Mouse (Mus musculus): ENCODE measurements around the gene Fbrsl1. TPM values are rescaled to one million over a fixed set of nuclear protein-coding genes. Genes with fewer than 3 reads are reported as not detected.

Gene Fbrsl1
- polyA plus RNA-seq, 1 experiment, result 64.9 TPM

GRCm38 (mm10) chr5:110462646-110463045, 14.3 kb upstream of the Fbrsl1 start:
- no peak for TF ChIP-seq POLR2A (IDR thresholded peaks at IDR 0.05; ENCODE audit: borderline replicate concordance, extremely low read depth, low read depth, low read length)
- Histone ChIP-seq H3K4me3 (replicated peaks; ENCODE audit: extremely low read depth, low read depth, low read length) (no peak overlapping the region), H3K4me1 (ENCODE audit: control insufficient read depth, insufficient read depth, low read length) (no peaks in the 10 kb centered on the region)
- no peak for DNase-seq
- WGBS, result 92% methylated on average over 2 of the region's 2 CpGs

GRCm38 (mm10) chr5:110458936-110459335, 10.6 kb upstream of the Fbrsl1 start:
- TF ChIP-seq POLR2A (IDR thresholded peaks at IDR 0.05; ENCODE audit: borderline replicate concordance, extremely low read depth, low read depth, low read length), result no peak
- no peak for TF ChIP-seq CTCF (IDR thresholded peaks at IDR 0.05; ENCODE audit: insufficient read depth, low read length)
- H3K4me3 ChIP-seq (replicated peaks; ENCODE audit: extremely low read depth, low read depth, low read length), result no peak overlapping the region
- H3K4me1 ChIP-seq (ENCODE audit: control insufficient read depth, insufficient read depth, low read length), result no peaks in the 10 kb centered on the region
- WGBS, result 37% methylated on average over 3 of the region's 3 CpGs
- no peak for DNase-seq

GRCm38 (mm10) chr5:110455272-110455671, 7.0 kb upstream of the Fbrsl1 start:
- no peak for DNase-seq
- TF ChIP-seq CTCF (IDR thresholded peaks at IDR 0.05; ENCODE audit: insufficient read depth, low read length), result no peak
- no peak for TF ChIP-seq POLR2A (IDR thresholded peaks at IDR 0.05; ENCODE audit: borderline replicate concordance, extremely low read depth, low read depth, low read length)
- Histone ChIP-seq H3K4me1 (ENCODE audit: control insufficient read depth, insufficient read depth, low read length) (no peaks in the 10 kb centered on the region), H3K4me3 (replicated peaks; ENCODE audit: extremely low read depth, low read depth, low read length) (no peak overlapping the region)

GRCm38 (mm10) chr5:110449294-110449693, 991 bp upstream of the Fbrsl1 start:
- TF ChIP-seq CTCF (IDR thresholded peaks at IDR 0.05; ENCODE audit: insufficient read depth, low read length) (no peak), POLR2A (IDR thresholded peaks at IDR 0.05; ENCODE audit: borderline replicate concordance, extremely low read depth, low read depth, low read length) (no peak)
- 26% methylated on average over 6 of the region's 6 CpGs for WGBS
- Histone ChIP-seq H3K4me1 (ENCODE audit: control insufficient read depth, insufficient read depth, low read length) (peaks cover 9% of the 10 kb centered on the region; the same call in 1 of the 2 replicates), H3K4me3 (replicated peaks; ENCODE audit: extremely low read depth, low read depth, low read length) (no peak overlapping the region)
- DNase-seq, result no peak

GRCm38 (mm10) chr5:110447720-110448435, 425 bp downstream of the Fbrsl1 start:
- H3K4me1 ChIP-seq (ENCODE audit: control insufficient read depth, insufficient read depth, low read length), result peaks cover 9% of the 10 kb centered on the region; the same call in 1 of the 2 replicates
- no peak for DNase-seq
- peak overlapping the region; percentile 73 for H3K4me3 ChIP-seq (replicated peaks; ENCODE audit: extremely low read depth, low read depth, low read length)
- WGBS, result under 1% methylated on average over 98 of the region's 98 CpGs
- no peak for TF ChIP-seq POLR2A (IDR thresholded peaks at IDR 0.05; ENCODE audit: borderline replicate concordance, extremely low read depth, low read depth, low read length)
- no peak for TF ChIP-seq CTCF (IDR thresholded peaks at IDR 0.05; ENCODE audit: insufficient read depth, low read length)

GRCm38 (mm10) chr5:110444509-110444908, 3.8 kb downstream of the Fbrsl1 start:
- Histone ChIP-seq H3K4me3 (replicated peaks; ENCODE audit: extremely low read depth, low read depth, low read length) (no peak overlapping the region), H3K4me1 (ENCODE audit: control insufficient read depth, insufficient read depth, low read length) (peaks cover 26% of the 10 kb centered on the region)
- WGBS, result 81% methylated on average over 2 of the region's 2 CpGs
- TF ChIP-seq CTCF (IDR thresholded peaks at IDR 0.05; ENCODE audit: insufficient read depth, low read length) (no peak), POLR2A (IDR thresholded peaks at IDR 0.05; ENCODE audit: borderline replicate concordance, extremely low read depth, low read depth, low read length) (no peak)
- DNase-seq, result no peak

- DNase-seq, result no peak
- 80% methylated on average over 3 of the region's 3 CpGs for WGBS
- Histone ChIP-seq H3K4me1 (ENCODE audit: control insufficient read depth, insufficient read depth, low read length) (peaks cover 37% of the 10 kb centered on the region), H3K4me3 (replicated peaks; ENCODE audit: extremely low read depth, low read depth, low read length) (no peak overlapping the region)
- TF ChIP-seq CTCF (IDR thresholded peaks at IDR 0.05; ENCODE audit: insufficient read depth, low read length), result no peak
Observed at GRCm38 (mm10) chr5:110442966-110443590, 5.2 kb downstream of the Fbrsl1 start.

GRCm38 (mm10) chr5:110439565-110440310, 8.6 kb downstream of the Fbrsl1 start:
- H3K4me3 ChIP-seq (replicated peaks; ENCODE audit: extremely low read depth, low read depth, low read length), result no peak overlapping the region
- TF ChIP-seq CTCF (IDR thresholded peaks at IDR 0.05; ENCODE audit: insufficient read depth, low read length), result no peak
- TF ChIP-seq POLR2A (IDR thresholded peaks at IDR 0.05; ENCODE audit: borderline replicate concordance, extremely low read depth, low read depth, low read length), result no peak
- DNase-seq, result peak; percentile 38

GRCm38 (mm10) chr5:110438591-110438990, 9.7 kb downstream of the Fbrsl1 start:
- TF ChIP-seq CTCF (IDR thresholded peaks at IDR 0.05; ENCODE audit: insufficient read depth, low read length), result no peak
- no peak for TF ChIP-seq POLR2A (IDR thresholded peaks at IDR 0.05; ENCODE audit: borderline replicate concordance, extremely low read depth, low read depth, low read length)
- 55% methylated on average over 3 of the region's 3 CpGs for WGBS
- no peak overlapping the region for H3K4me3 ChIP-seq (replicated peaks; ENCODE audit: extremely low read depth, low read depth, low read length)
- H3K4me1 ChIP-seq (ENCODE audit: control insufficient read depth, insufficient read depth, low read length), result peaks cover 29% of the 10 kb centered on the region
- no peak for DNase-seq

More at GRCm38 (mm10) chr5:110439565-110440310, 8.6 kb downstream of the Fbrsl1 start:
- WGBS, result 52% methylated on average over 3 of the region's 3 CpGs
- peaks cover 29% of the 10 kb centered on the region for H3K4me1 ChIP-seq (ENCODE audit: control insufficient read depth, insufficient read depth, low read length)

Measured in lung, adult 2 months (tissue).